Comparison of ENCODE assay signal across 17 mouse cellular contexts in genomic region chr13:98945381-98945780, GRCm38 (mm10). TPM values are rescaled to one million over a fixed set of nuclear protein-coding genes. Genes with fewer than 3 reads are reported as not detected.
DNase-seq lines count a peak whose midpoint lies in the region; ATAC-seq and TF ChIP-seq lines count a peak whose summit lies in the region.
"Had no signal": no experiment of that assay in that cellular context is flagged by ENCODE, and none has a peak within 500 bp of the region (broad histone marks: within the 10 kb centered on the region; RNA-seq: fewer than 3 reads in every experiment).

No protein-coding gene starts in this region.

- H3K4me3 ChIP-seq in liver, adult 2 months (ENCODE audit: insufficient read depth, low read depth, low read length): no peak overlapping the region
- no peak overlapping the region for H3K4me3 ChIP-seq in kidney, embryonic 14.5 days (ENCODE audit: low read length)
- no peak overlapping the region for H3K4me3 ChIP-seq in liver, embryonic 13.5 days (replicated peaks)
- H3K4me3 ChIP-seq in stomach, embryonic 16.5 days (replicated peaks; ENCODE audit: low read length): no peak overlapping the region
- no peak overlapping the region for H3K4me3 ChIP-seq in forebrain, embryonic 12.5 days (replicated peaks)
- H3K4me3 ChIP-seq: heart, embryonic 10.5 days had no signal

- ATAC-seq in kidney, embryonic 14.5 days (ENCODE audit: low FRiP score, low TSS enrichment): no peak
- ATAC-seq in liver, embryonic 13.5 days (ENCODE audit: low read depth): no peak
- ATAC-seq in stomach, embryonic 16.5 days (ENCODE audit: insufficient read depth, low FRiP score): no peak
- no peak for ATAC-seq in forebrain, embryonic 12.5 days (ENCODE audit: low FRiP score)

- WGBS in liver, adult 2 months: 91% methylated on average over 4 of the region's 4 CpGs
- 72% methylated on average over 4 of the region's 4 CpGs for WGBS in kidney, embryonic 14.5 days
- WGBS in liver, embryonic 13.5 days (ENCODE audit: insufficient replicate concordance): 89% methylated on average over 4 of the region's 4 CpGs
- 78% methylated on average over 4 of the region's 4 CpGs for WGBS in stomach, embryonic 16.5 days
- 94% methylated on average over 4 of the region's 4 CpGs for WGBS in forebrain, embryonic 12.5 days

- H3K27me3 ChIP-seq in liver, adult 2 months (ENCODE audit: control insufficient read depth, insufficient read depth, low read length): no peaks in the 10 kb centered on the region
- no peaks in the 10 kb centered on the region for H3K27me3 ChIP-seq in kidney, embryonic 14.5 days (ENCODE audit: control insufficient read depth, insufficient read depth, low read length)
- no peaks in the 10 kb centered on the region for H3K27me3 ChIP-seq in liver, embryonic 13.5 days
- H3K27me3 ChIP-seq in stomach, embryonic 16.5 days (ENCODE audit: control insufficient read depth, insufficient read depth, low read length): no peaks in the 10 kb centered on the region
- H3K27me3 ChIP-seq in forebrain, embryonic 12.5 days: no peaks in the 10 kb centered on the region

- no peak for DNase-seq in liver, adult 2 months (ENCODE audit: extremely low read depth, low read depth, low spot score)
- DNase-seq in liver: no peak
- no peak for DNase-seq in liver, embryonic 13.5 days
- DNase-seq in layer of hippocampus, adult 8-10 months (ENCODE audit: low spot score in 2 of 2): no peak
- DNase-seq: cerebellum, postnatal 25 days; gastrocnemius, postnatal 10 days; midbrain, embryonic 14.5 days had no signal

- no peak overlapping the region for H3K9ac ChIP-seq in liver, adult 2 months (ENCODE audit: low read depth, low read length)
- H3K9ac ChIP-seq in kidney, embryonic 14.5 days (ENCODE audit: low read depth, low read length): no peak overlapping the region
- 0 out of 2 replicates have a peak overlapping the region, but pooled peaks have one; percentile 44 for H3K9ac ChIP-seq in liver, embryonic 13.5 days
- no peak overlapping the region for H3K9ac ChIP-seq in stomach, embryonic 16.5 days (ENCODE audit: low read length)
- H3K9ac ChIP-seq in forebrain, embryonic 12.5 days: no peak overlapping the region
- H3K9ac ChIP-seq: forebrain, postnatal 0 days had no signal

- H3K79me2 ChIP-seq in liver, adult 2 months (ENCODE audit: control insufficient read depth, insufficient read depth, low read length): no peaks in the 10 kb centered on the region

- TF ChIP-seq POLR2A in liver, adult 2 months (IDR thresholded peaks at IDR 0.05; ENCODE audit: extremely low read depth, insufficient read depth, low read length): no peak

- H3K9me3 ChIP-seq in kidney, embryonic 14.5 days (ENCODE audit: control insufficient read depth, low read length): no peaks in the 10 kb centered on the region
- H3K9me3 ChIP-seq in liver, embryonic 13.5 days (replicated peaks): no peaks in the 10 kb centered on the region
- H3K9me3 ChIP-seq in stomach, embryonic 16.5 days (replicated peaks; ENCODE audit: control insufficient read depth, low read length): no peaks in the 10 kb centered on the region
- no peaks in the 10 kb centered on the region for H3K9me3 ChIP-seq in forebrain, embryonic 12.5 days
- H3K9me3 ChIP-seq: heart, embryonic 10.5 days had no signal

- TF ChIP-seq CTCF in liver, adult 2 months (IDR thresholded peaks at IDR 0.05; ENCODE audit: low read depth, low read length): no peak

- H3K27ac ChIP-seq in liver, adult 2 months (replicated peaks; ENCODE audit: insufficient read depth, low read depth, low read length): peak overlapping the region; percentile 63; the same call in 1 of the 2 replicates
- H3K27ac ChIP-seq in kidney, embryonic 14.5 days (ENCODE audit: low read depth, low read length): 0 out of 2 replicates have a peak overlapping the region, but pooled peaks have one; percentile 15
- H3K27ac ChIP-seq in liver, embryonic 13.5 days: no peak overlapping the region
- H3K27ac ChIP-seq in stomach, embryonic 16.5 days (ENCODE audit: low read length): peak overlapping the region; percentile 25; the same call in 1 of the 2 replicates
- no peak overlapping the region for H3K27ac ChIP-seq in forebrain, embryonic 12.5 days
- H3K27ac ChIP-seq: heart, embryonic 10.5 days had no signal

- no peak overlapping the region for H3K4me2 ChIP-seq in kidney, embryonic 14.5 days (replicated peaks; ENCODE audit: low read depth, low read length)
- H3K4me2 ChIP-seq in liver, embryonic 13.5 days: peak overlapping the region; percentile 48
- no peak overlapping the region for H3K4me2 ChIP-seq in stomach, embryonic 16.5 days (ENCODE audit: low read depth, low read length)
- H3K4me2 ChIP-seq in forebrain, embryonic 12.5 days: no peak overlapping the region

- H3K4me1 ChIP-seq in liver, adult 2 months (ENCODE audit: control insufficient read depth, insufficient read depth, low read length): peaks cover 3% of the 10 kb centered on the region
- peaks cover 12% of the 10 kb centered on the region for H3K4me1 ChIP-seq in kidney, embryonic 14.5 days (ENCODE audit: control insufficient read depth, insufficient read depth, low read length)
- H3K4me1 ChIP-seq in liver, embryonic 13.5 days (replicated peaks): peaks cover 23% of the 10 kb centered on the region
- H3K4me1 ChIP-seq in stomach, embryonic 16.5 days (ENCODE audit: control insufficient read depth, insufficient read depth, low read length): peaks cover 6% of the 10 kb centered on the region; the same call in 1 of the 2 replicates
- H3K4me1 ChIP-seq in forebrain, embryonic 12.5 days: no peaks in the 10 kb centered on the region; the same call in 1 of the 2 replicates

- H3K36me3 ChIP-seq in liver, adult 2 months (ENCODE audit: control insufficient read depth, insufficient read depth, low read length): no peaks in the 10 kb centered on the region
- no peaks in the 10 kb centered on the region for H3K36me3 ChIP-seq in kidney, embryonic 14.5 days (ENCODE audit: control insufficient read depth, insufficient read depth, low read length)
- no peaks in the 10 kb centered on the region for H3K36me3 ChIP-seq in liver, embryonic 13.5 days
- H3K36me3 ChIP-seq in stomach, embryonic 16.5 days (ENCODE audit: control insufficient read depth, insufficient read depth, low read length): no peaks in the 10 kb centered on the region
- no peaks in the 10 kb centered on the region for H3K36me3 ChIP-seq in forebrain, embryonic 12.5 days (replicated peaks)
- H3K36me3 ChIP-seq: heart, embryonic 10.5 days had no signal

RNA-seq across cellular contexts. Expression of gene Tnpo1, which starts 19.2 kb away (rescaled TPM):
- 56.1 and 62.7 TPM in 2 replicates for total RNA-seq in liver, adult 2 months (2014; rRNA removed)
- 10.7 and 11.3 TPM in 2 replicates for polyA plus RNA-seq in liver, adult 2 months (2012; rRNA removed)
- 68.3 and 76.8 TPM in 2 replicates for polyA plus RNA-seq in kidney, embryonic 14.5 days (2014; fragmentation: Nextera tagmentation; extraction: Ambion mirVana)
- 26.5 and 31.4 TPM in 2 replicates for polyA plus RNA-seq in liver, embryonic 13.5 days (2015; fragmentation: Nextera tagmentation; extraction: Ambion mirVana)
- polyA plus RNA-seq in stomach, embryonic 16.5 days (2015; fragmentation: Nextera tagmentation; extraction: Ambion mirVana): 50.9 and 58.3 TPM in 2 replicates
- 10 to 100 TPM; 62.4 to 73.5 (median 71.6) TPM for total RNA-seq in layer of hippocampus, adult 8-10 months (2022)
- 84.2 and 99.5 TPM in 2 replicates for polyA plus RNA-seq in forebrain, embryonic 12.5 days (2016; fragmentation: Nextera tagmentation; extraction: Ambion mirVana)

RNA-seq across cellular contexts. Expression of gene 1700024P04Rik, which starts 39.0 kb away (rescaled TPM):
- not detected in 2 replicates for total RNA-seq in liver, adult 2 months (2014; rRNA removed)
- not detected in 2 replicates for polyA plus RNA-seq in liver, adult 2 months (2012; rRNA removed)
- not detected in 2 replicates for polyA plus RNA-seq in kidney, embryonic 14.5 days (2014; fragmentation: Nextera tagmentation; extraction: Ambion mirVana)
- not detected in 2 replicates for polyA plus RNA-seq in liver, embryonic 13.5 days (2015; fragmentation: Nextera tagmentation; extraction: Ambion mirVana)
- polyA plus RNA-seq in stomach, embryonic 16.5 days (2015; fragmentation: Nextera tagmentation; extraction: Ambion mirVana): not detected in 2 replicates
- not detected for total RNA-seq in layer of hippocampus, adult 8-10 months (2022)
- not detected in 2 replicates for polyA plus RNA-seq in forebrain, embryonic 12.5 days (2016; fragmentation: Nextera tagmentation; extraction: Ambion mirVana)
- total RNA-seq: adrenal gland, postnatal 4 days; forebrain, postnatal 0 days; gastrocnemius, postnatal 10 days; hematopoietic stem cell, adult 5-6 weeks; layer of hippocampus, postnatal 10 days; left cerebral cortex, postnatal 25 days had no signal
- polyA plus RNA-seq: forebrain, postnatal 0 days; heart, embryonic 10.5 days; lung, adult 2 months; midbrain, embryonic 14.5 days had no signal

Comparison
In these comparisons a context has a peak if more than half of its experiments do, and no peak if none do; other contexts are left out.
1. H3K27ac ChIP-seq: peak in liver, adult 2 months (single experiment), kidney, embryonic 14.5 days (single experiment) and stomach, embryonic 16.5 days (single experiment); none in liver, embryonic 13.5 days (single experiment) and forebrain, embryonic 12.5 days (single experiment).